Mouse (Mus musculus) ES-E14 (cell line): Measurements from ENCODE around the gene Efcab12.

Experiments used
- CHD2 ChIP-seq: IDR thresholded peaks from 2 replicates; pipeline ENCODE4 v1.6.1; 2014; ENCODE audit warnings: mild to moderate bottlenecking, low read depth, low read length, inconsistent platforms
- HCFC1 ChIP-seq: IDR thresholded peaks from 2 replicates; pipeline ENCODE4 v1.6.1; 2012; ENCODE audit warnings: low read length, inconsistent platforms, borderline replicate concordance; ENCODE audit not compliant: insufficient read depth
- MAFK ChIP-seq: IDR thresholded peaks from 2 replicates; pipeline ENCODE4 v1.6.1; 2014; ENCODE audit warnings: mild to moderate bottlenecking, low read depth, low read length, inconsistent platforms; ENCODE audit not compliant: insufficient read depth
- ZC3H11A ChIP-seq: IDR thresholded peaks from 2 replicates; pipeline ENCODE4 v1.6.1; 2012; ENCODE audit warnings: low read depth, mild to moderate bottlenecking, inconsistent platforms, low read length, borderline replicate concordance
- ZNF384 ChIP-seq: IDR thresholded peaks from 2 replicates; pipeline ENCODE4 v1.6.1; 2012; ENCODE audit warnings: low read depth, low read length, inconsistent platforms

DNA sequence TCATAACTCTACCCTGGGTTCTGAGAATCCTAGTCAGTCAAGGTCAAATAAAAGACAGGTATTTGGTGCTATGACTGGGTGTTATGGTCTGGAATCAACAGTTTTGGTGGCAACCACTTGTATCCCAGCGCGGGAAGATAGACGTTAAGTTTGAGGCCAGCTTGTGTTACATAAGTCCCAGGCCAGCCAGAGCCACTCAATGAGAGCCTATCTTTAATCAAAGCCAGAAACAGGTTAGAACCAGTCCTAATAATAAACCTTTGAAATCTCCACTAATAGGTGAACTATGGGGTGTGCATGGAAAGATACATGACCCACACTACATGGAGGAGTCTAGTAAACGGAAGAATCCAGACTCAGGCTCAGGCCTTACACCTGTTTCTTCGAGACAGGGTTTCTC, 533 bp upstream of the Efcab12 start:
- TF ChIP-seq ZNF384 (no peak), HCFC1 (no peak; the same call in 1 of the 2 replicates), CHD2 (no peak), ZC3H11A (no peak), MAFK (no peak)
